Mouse (Mus musculus): ENCODE measurements at regions not wholly inside any gene's neighbourhood (a gene's known extent, or its start where the extent isn't known, plus 50 kb on each side); places are given as distances from the start of the nearest gene placed in this dataset.

DNA sequence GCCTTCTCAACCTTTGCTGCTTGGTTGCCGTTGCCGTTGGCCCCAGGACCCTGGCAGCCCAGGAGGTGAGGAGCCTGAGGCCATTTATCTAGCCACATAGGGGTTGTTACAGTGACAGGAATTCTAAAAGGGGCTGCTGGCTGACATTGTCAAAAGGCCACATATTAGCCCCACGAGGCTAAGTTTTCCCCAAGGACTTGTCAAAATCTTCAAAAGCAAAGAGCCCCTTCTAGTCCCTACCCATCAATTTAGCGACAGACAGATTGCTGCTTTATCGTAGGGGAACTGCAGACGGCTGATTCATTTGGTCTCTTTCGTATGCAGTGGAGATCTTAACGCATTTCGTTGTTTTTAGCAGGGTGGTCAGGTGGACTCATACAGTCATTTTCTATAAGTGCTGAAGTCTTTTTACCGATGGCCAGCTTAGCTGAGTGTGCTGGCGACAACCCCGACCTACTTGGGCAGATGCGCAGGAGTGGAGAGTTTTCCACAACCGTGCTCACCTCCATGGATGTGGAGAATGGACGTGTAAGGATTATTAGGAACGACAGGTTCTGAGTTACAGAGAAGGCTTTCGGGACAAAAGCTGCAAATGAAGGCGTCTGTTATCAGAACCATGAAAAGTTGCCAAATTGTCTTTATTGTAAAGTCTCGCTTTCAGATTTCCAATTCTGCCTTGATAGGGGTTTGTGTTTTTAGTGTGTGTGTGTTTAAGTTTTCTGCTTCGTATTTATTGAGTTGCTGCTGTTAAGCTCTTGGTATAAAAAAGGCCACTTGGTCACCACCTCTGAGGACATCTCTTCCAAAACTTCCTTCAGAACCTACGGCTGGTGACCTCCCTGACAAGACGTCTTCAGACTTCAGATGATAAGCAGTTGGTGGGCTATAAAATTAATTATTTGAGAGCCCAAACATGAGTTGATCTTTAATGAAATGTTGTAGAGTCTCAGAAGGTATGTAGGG lies 123.7 kb upstream of the Cpsf6 start:
- no peak overlapping the region for H3K9ac ChIP-seq (ENCODE audit: insufficient read depth, low read depth)
- H3K4me3 ChIP-seq (replicated peaks in 1 of 3; ENCODE audit: low read depth in 2 of 3, low read length in 2 of 3, poor library complexity in 1 of 3), result no peak overlapping the region
- no peaks in the 10 kb centered on the region for H3K4me1 ChIP-seq (ENCODE audit: control insufficient read depth in 1 of 2, insufficient read depth in 2 of 2)
- no peak for TF ChIP-seq TBP (conservative IDR thresholded peaks at IDR 0.05; ENCODE audit: low read depth, low read length)
- no peak for TF ChIP-seq USF1 (IDR thresholded peaks at IDR 0.05; ENCODE audit: low read depth, low read length)
- no peak for TF ChIP-seq KAT2A (IDR thresholded peaks at IDR 0.05; ENCODE audit: insufficient replicate concordance, low read length)
- TF ChIP-seq BHLHE40 (IDR thresholded peaks at IDR 0.05; ENCODE audit: low read depth, low read length), result no peak
- no peak for TF ChIP-seq POLR2AphosphoS2 (IDR thresholded peaks at IDR 0.05; ENCODE audit: low read depth, low read length)
- no peak for TF ChIP-seq ELF1 (IDR thresholded peaks at IDR 0.05; ENCODE audit: low read depth, low read length)
- TF ChIP-seq NRF1 (IDR thresholded peaks at IDR 0.05; ENCODE audit: low read depth, low read length), result no peak
- TF ChIP-seq HCFC1 (IDR thresholded peaks at IDR 0.05; ENCODE audit: low read depth, low read length), result no peak
- no peak for TF ChIP-seq CTCF (conservative IDR thresholded peaks at IDR 0.05 in 1 of 2, IDR thresholded peaks at IDR 0.05 in 1 of 2; ENCODE audit: low read depth in 2 of 2, low read length in 2 of 2)
- H3K27ac ChIP-seq (ENCODE audit: insufficient read depth, low read depth), result no peak overlapping the region
- no peak for DNase-seq (ENCODE audit: extremely low read depth)
- no peaks in the 10 kb centered on the region for H3K9me3 ChIP-seq (replicated peaks; ENCODE audit: low read length)
- H3K27me3 ChIP-seq (replicated peaks), result no peaks in the 10 kb centered on the region
- in situ Hi-C loops (cut with MboI; ENCODE audit: low pct_ligation_motif_present, low pct_unique_long_range_greater_than_20kb, low sequenced_read_pairs) (no loop called here), dilution Hi-C loops (cut with MboI; ENCODE audit: extremely low pct_ligation_motif_present, extremely low pct_unique_long_range_greater_than_20kb, low sequenced_read_pairs) (no loop called here)
- H3K36me3 ChIP-seq (replicated peaks in 1 of 2; ENCODE audit: control insufficient read depth in 1 of 2, insufficient read depth in 1 of 2, low read length in 1 of 2), result no peaks in the 10 kb centered on the region
- H3K4me2 ChIP-seq (ENCODE audit: insufficient read depth, low read depth, poor library complexity, severe bottlenecking), result no peak overlapping the region
- no peaks in the 10 kb centered on the region for H3K79me2 ChIP-seq (replicated peaks; ENCODE audit: control insufficient read depth, extremely low read depth, insufficient read depth, poor library complexity, severe bottlenecking)

DNA sequence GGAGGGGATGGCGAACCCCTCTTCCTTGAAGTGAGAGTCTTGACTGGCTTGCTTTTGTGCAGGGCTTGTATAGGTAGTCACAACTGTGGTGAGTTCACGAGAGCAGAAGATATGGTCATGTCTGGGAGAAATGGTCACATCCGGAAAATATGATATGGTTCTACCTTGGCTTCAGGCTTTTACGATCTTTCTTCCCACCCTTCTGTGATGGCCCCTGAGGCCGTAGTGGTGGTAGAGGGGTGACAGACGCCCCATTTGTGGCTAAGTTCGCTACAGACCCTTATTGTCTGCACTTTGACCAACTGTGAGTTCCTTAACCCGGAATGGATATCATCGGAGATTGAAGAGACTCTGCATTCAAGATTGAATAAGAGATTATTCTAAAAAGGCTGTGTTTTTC lies 122.9 kb upstream of the Cpsf6 start:
- no peak for DNase-seq (ENCODE audit: extremely low read depth)
- no peak for TF ChIP-seq PAX5 (IDR thresholded peaks at IDR 0.05; ENCODE audit: low read length)
- no peak for TF ChIP-seq GABPA (IDR thresholded peaks at IDR 0.05; ENCODE audit: insufficient replicate concordance, low read depth, low read length)
- no peak for TF ChIP-seq E2F4 (IDR thresholded peaks at IDR 0.05; ENCODE audit: insufficient replicate concordance, low read depth, low read length)
- no peak for TF ChIP-seq MXI1 (IDR thresholded peaks at IDR 0.05; ENCODE audit: low read depth, low read length)
- no peak for TF ChIP-seq MAX (IDR thresholded peaks at IDR 0.05; ENCODE audit: low read length)
- TF ChIP-seq ETS1 (conservative IDR thresholded peaks at IDR 0.05; ENCODE audit: low read depth, low read length), result no peak
- TF ChIP-seq RAD21 (IDR thresholded peaks at IDR 0.05; ENCODE audit: low read depth, low read length), result no peak
- TF ChIP-seq BHLHE40 (IDR thresholded peaks at IDR 0.05; ENCODE audit: low read depth, low read length), result no peak
- no peak for TF ChIP-seq CHD1 (IDR thresholded peaks at IDR 0.05; ENCODE audit: low read depth, low read length)
- no peak for TF ChIP-seq IRF4 (IDR thresholded peaks at IDR 0.05; ENCODE audit: low read depth, low read length)
- no peak for TF ChIP-seq KAT2A (IDR thresholded peaks at IDR 0.05; ENCODE audit: insufficient replicate concordance, low read length)
- no peak overlapping the region for H3K4me2 ChIP-seq (ENCODE audit: insufficient read depth, low read depth, poor library complexity, severe bottlenecking)
- no peak overlapping the region for H3K9ac ChIP-seq (ENCODE audit: insufficient read depth, low read depth)
- H3K9me3 ChIP-seq (replicated peaks; ENCODE audit: low read length), result no peaks in the 10 kb centered on the region
- in situ Hi-C loops (cut with MboI; ENCODE audit: low pct_ligation_motif_present, low pct_unique_long_range_greater_than_20kb, low sequenced_read_pairs), result no loop called here
- H3K4me1 ChIP-seq (ENCODE audit: control insufficient read depth in 1 of 2, insufficient read depth in 2 of 2), result no peaks in the 10 kb centered on the region
- no peaks in the 10 kb centered on the region for H3K27me3 ChIP-seq (replicated peaks)
- no peak overlapping the region for H3K4me3 ChIP-seq (replicated peaks in 1 of 3; ENCODE audit: low read depth in 2 of 3, low read length in 2 of 3, poor library complexity in 1 of 3)
- H3K79me2 ChIP-seq (replicated peaks; ENCODE audit: control insufficient read depth, extremely low read depth, insufficient read depth, poor library complexity, severe bottlenecking), result no peaks in the 10 kb centered on the region
- no peak overlapping the region for H3K27ac ChIP-seq (ENCODE audit: insufficient read depth, low read depth)
- no peaks in the 10 kb centered on the region for H3K36me3 ChIP-seq (replicated peaks in 1 of 2; ENCODE audit: control insufficient read depth in 1 of 2, insufficient read depth in 1 of 2, low read length in 1 of 2)
- dilution Hi-C loops (cut with MboI; ENCODE audit: extremely low pct_ligation_motif_present, extremely low pct_unique_long_range_greater_than_20kb, low sequenced_read_pairs), result no loop called here

Data from CH12.LX (cell line).